Mouse (Mus musculus) mouse embryonic stem cell (cell line): ENCODE results near the gene Plpp2.

Source experiments
- in situ Hi-C, 2 experiments: fragments of 300-500 bp; cut with MboI; formaldehyde crosslinking; loops; 1 replicate in 1 of 2; 3 replicates in 1 of 2; pipeline ENCODE4 v1.14.3; 2019 to 2020; ENCODE audit warnings: low sequenced_read_pairs in 2 of 2, low pct_unique_long_range_greater_than_20kb in 1 of 2, mixed read lengths in 1 of 2; ENCODE audit not compliant: unreplicated experiment in 1 of 2

Plpp2 gene

GRCm38 (mm10) chr10:79533126-79533911 lies at the start of gene Plpp2:
Gene Plpp2, minus strand, starts transcription at chr10:79533796.
- in situ Hi-C loops: no loop called here

GRCm38 (mm10) chr10:79581501-79581900 lies 47.9 kb upstream of the Plpp2 start:
- in situ Hi-C loops: no loop called here

- in situ Hi-C loops: no loop called here
Measured at GRCm38 (mm10) chr10:79580811-79581210, 47.2 kb upstream of the Plpp2 start.

- in situ Hi-C loops: no loop called here
Measured at GRCm38 (mm10) chr10:79580356-79580755, 46.8 kb upstream of the Plpp2 start.

- in situ Hi-C loops: no loop called here
Measured at GRCm38 (mm10) chr10:79579781-79580180, 46.2 kb upstream of the Plpp2 start.

- in situ Hi-C loops: no loop called here
Measured at GRCm38 (mm10) chr10:79578891-79579290, 45.3 kb upstream of the Plpp2 start.

GRCm38 (mm10) chr10:79578276-79578675 lies 44.7 kb upstream of the Plpp2 start:
- in situ Hi-C loops: no loop called here

- in situ Hi-C loops: no loop called here
Measured at GRCm38 (mm10) chr10:79577376-79577775, 43.8 kb upstream of the Plpp2 start.

- in situ Hi-C loops: no loop called here
Measured at GRCm38 (mm10) chr10:79575754-79576153, 42.2 kb upstream of the Plpp2 start.

- in situ Hi-C loops: no loop called here
Measured at GRCm38 (mm10) chr10:79574796-79575195, 41.2 kb upstream of the Plpp2 start.

- in situ Hi-C loops: no loop called here
Measured at GRCm38 (mm10) chr10:79574350-79574749, 40.8 kb upstream of the Plpp2 start.

- in situ Hi-C loops: no loop called here
Measured at GRCm38 (mm10) chr10:79573611-79574010, 40.0 kb upstream of the Plpp2 start.

- in situ Hi-C loops: no loop called here
Measured at GRCm38 (mm10) chr10:79571314-79571713, 37.7 kb upstream of the Plpp2 start.

GRCm38 (mm10) chr10:79569921-79570320 lies 36.3 kb upstream of the Plpp2 start:
- in situ Hi-C loops: no loop called here

GRCm38 (mm10) chr10:79559716-79560115 lies 26.1 kb upstream of the Plpp2 start:
- in situ Hi-C loops: no loop called here

GRCm38 (mm10) chr10:79557496-79557895 lies 23.9 kb upstream of the Plpp2 start:
- in situ Hi-C loops: no loop called here

GRCm38 (mm10) chr10:79556951-79557350 lies 23.4 kb upstream of the Plpp2 start:
- in situ Hi-C loops: no loop called here

- in situ Hi-C loops: no loop called here
Measured at GRCm38 (mm10) chr10:79555238-79555724, 21.7 kb upstream of the Plpp2 start.

GRCm38 (mm10) chr10:79554330-79555237 lies 21.0 kb upstream of the Plpp2 start, which contains the start of gene Mier2:
Gene Mier2, minus strand, starts transcription at chr10:79555199.
- in situ Hi-C loops: no loop called here
